Mouse (Mus musculus): ENCODE measurements around the gene Gm20388.

- no peak for TF ChIP-seq CTCF (IDR thresholded peaks at IDR 0.05; ENCODE audit: low read depth)
- TF ChIP-seq EP300 (IDR thresholded peaks at IDR 0.05; ENCODE audit: low read depth): no peak
Observed at GRCm38 (mm10) chr8:120533380-120533779, 622.7 kb downstream of the Gm20388 start.

All from liver, embryonic 14.5 days (tissue).